Mouse (Mus musculus): ENCODE measurements around the gene Rag2. TPM values are rescaled to one million over a fixed set of nuclear protein-coding genes. Genes with fewer than 3 reads are reported as not detected.
A peak's percentile ranks its signal among the peaks of the same experiment; 100 is the strongest.

Gene Rag2
- polyA plus RNA-seq (2014; fragmentation: Nextera tagmentation; extraction: Ambion mirVana) = 0.07 and 0.16 TPM in 2 replicates

- Histone ChIP-seq H3K9ac (no peak within 1 kb of the TSS), H3K27me3 (ENCODE audit: control insufficient read depth, insufficient read depth, low read length) (no peaks in the 10 kb centered on the region), H3K4me1 (replicated peaks; ENCODE audit: control insufficient read depth, insufficient read depth, low read length) (peaks cover 4% of the 10 kb centered on the region), H3K4me2 (replicated peaks) (no peak within 1 kb of the TSS), H3K4me3 (replicated peaks; ENCODE audit: low read length) (no peak within 1 kb of the TSS), H3K27ac (no peak within 1 kb of the TSS), H3K36me3 (replicated peaks; ENCODE audit: control insufficient read depth, insufficient read depth) (no peaks in the 10 kb centered on the region), H3K9me3 (ENCODE audit: control insufficient read depth, low read length) (no peaks in the 10 kb centered on the region)
- WGBS = 63% methylated on average over 4 of the region's 4 CpGs
- DNase-seq (ENCODE audit: low spot score) (no peak), ATAC-seq (ENCODE audit: low FRiP score) (no peak)
Observed at GRCm38 (mm10) chr2:101624526-101624925, at the start of gene Rag2. Rag2 (plus strand) TSS chr2:101624718.

GRCm38 (mm10) chr2:101577243-101577642 is 47.3 kb upstream of the Rag2 start:
- no peak for ATAC-seq (ENCODE audit: low FRiP score)
- H3K9me3 ChIP-seq (ENCODE audit: control insufficient read depth, low read length) = no peaks in the 10 kb centered on the region
- WGBS = 85% methylated on average over 4 of the region's 4 CpGs
- no peak overlapping the region for H3K27ac ChIP-seq
- no peak for DNase-seq (ENCODE audit: low spot score)
- no peak overlapping the region for H3K9ac ChIP-seq
- no peak overlapping the region for H3K4me3 ChIP-seq (replicated peaks; ENCODE audit: low read length)
- no peaks in the 10 kb centered on the region for H3K4me1 ChIP-seq (replicated peaks; ENCODE audit: control insufficient read depth, insufficient read depth, low read length)
- no peaks in the 10 kb centered on the region; the same call in 1 of the 2 replicates for H3K36me3 ChIP-seq (replicated peaks; ENCODE audit: control insufficient read depth, insufficient read depth)
- H3K27me3 ChIP-seq (ENCODE audit: control insufficient read depth, insufficient read depth, low read length) = no peaks in the 10 kb centered on the region
- no peak overlapping the region for H3K4me2 ChIP-seq (replicated peaks)

GRCm38 (mm10) chr2:101580027-101580426 is 44.5 kb upstream of the Rag2 start:
- Histone ChIP-seq H3K4me3 (replicated peaks; ENCODE audit: low read length) (no peak overlapping the region), H3K27me3 (ENCODE audit: control insufficient read depth, insufficient read depth, low read length) (no peaks in the 10 kb centered on the region), H3K4me1 (replicated peaks; ENCODE audit: control insufficient read depth, insufficient read depth, low read length) (no peaks in the 10 kb centered on the region), H3K4me2 (replicated peaks) (no peak overlapping the region), H3K9me3 (ENCODE audit: control insufficient read depth, low read length) (no peaks in the 10 kb centered on the region), H3K27ac (no peak overlapping the region), H3K9ac (no peak overlapping the region), H3K36me3 (replicated peaks; ENCODE audit: control insufficient read depth, insufficient read depth) (no peaks in the 10 kb centered on the region; the same call in 1 of the 2 replicates)
- WGBS = 73% methylated on average over 2 of the region's 2 CpGs
- ATAC-seq (ENCODE audit: low FRiP score) (no peak), DNase-seq (ENCODE audit: low spot score) (no peak)

DNA sequence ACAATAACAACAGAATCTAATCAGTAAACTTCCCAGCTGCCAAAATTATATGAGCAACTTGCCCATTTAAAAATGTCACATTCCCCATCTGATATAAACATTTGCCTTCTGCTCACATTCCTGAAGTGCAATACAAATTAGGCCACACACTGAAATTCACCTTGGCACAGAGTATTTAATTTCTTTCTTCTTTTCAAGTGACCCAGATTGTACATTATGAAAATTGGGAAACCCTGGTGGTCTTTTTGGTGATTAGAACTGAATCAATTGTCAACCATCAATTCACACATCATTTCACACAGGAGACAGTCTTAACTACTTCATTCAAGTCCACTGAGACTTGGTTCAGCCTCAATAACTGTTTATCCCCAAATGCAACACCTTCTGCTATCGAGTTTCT is 44.1 kb upstream of the Rag2 start:
- H3K4me2 ChIP-seq (replicated peaks) = no peak overlapping the region
- WGBS = 48% methylated on average over 1 of the region's 1 CpGs
- no peak overlapping the region for H3K4me3 ChIP-seq (replicated peaks; ENCODE audit: low read length)
- ATAC-seq (ENCODE audit: low FRiP score) (no peak), DNase-seq (ENCODE audit: low spot score) (no peak)
- no peak overlapping the region for H3K27ac ChIP-seq
- no peaks in the 10 kb centered on the region; the same call in 1 of the 2 replicates for H3K36me3 ChIP-seq (replicated peaks; ENCODE audit: control insufficient read depth, insufficient read depth)
- no peaks in the 10 kb centered on the region for H3K4me1 ChIP-seq (replicated peaks; ENCODE audit: control insufficient read depth, insufficient read depth, low read length)
- no peak overlapping the region for H3K9ac ChIP-seq
- no peaks in the 10 kb centered on the region for H3K9me3 ChIP-seq (ENCODE audit: control insufficient read depth, low read length)
- no peaks in the 10 kb centered on the region for H3K27me3 ChIP-seq (ENCODE audit: control insufficient read depth, insufficient read depth, low read length)

GRCm38 (mm10) chr2:101580977-101581376 is 43.5 kb upstream of the Rag2 start:
- Histone ChIP-seq H3K4me3 (replicated peaks; ENCODE audit: low read length) (no peak overlapping the region), H3K9me3 (ENCODE audit: control insufficient read depth, low read length) (no peaks in the 10 kb centered on the region), H3K27me3 (ENCODE audit: control insufficient read depth, insufficient read depth, low read length) (no peaks in the 10 kb centered on the region), H3K9ac (no peak overlapping the region), H3K27ac (no peak overlapping the region), H3K4me1 (replicated peaks; ENCODE audit: control insufficient read depth, insufficient read depth, low read length) (no peaks in the 10 kb centered on the region), H3K36me3 (replicated peaks; ENCODE audit: control insufficient read depth, insufficient read depth) (no peaks in the 10 kb centered on the region; the same call in 1 of the 2 replicates), H3K4me2 (replicated peaks) (no peak overlapping the region)
- DNase-seq (ENCODE audit: low spot score) (no peak), ATAC-seq (ENCODE audit: low FRiP score) (no peak)
- 88% methylated on average over 3 of the region's 3 CpGs for WGBS

DNA sequence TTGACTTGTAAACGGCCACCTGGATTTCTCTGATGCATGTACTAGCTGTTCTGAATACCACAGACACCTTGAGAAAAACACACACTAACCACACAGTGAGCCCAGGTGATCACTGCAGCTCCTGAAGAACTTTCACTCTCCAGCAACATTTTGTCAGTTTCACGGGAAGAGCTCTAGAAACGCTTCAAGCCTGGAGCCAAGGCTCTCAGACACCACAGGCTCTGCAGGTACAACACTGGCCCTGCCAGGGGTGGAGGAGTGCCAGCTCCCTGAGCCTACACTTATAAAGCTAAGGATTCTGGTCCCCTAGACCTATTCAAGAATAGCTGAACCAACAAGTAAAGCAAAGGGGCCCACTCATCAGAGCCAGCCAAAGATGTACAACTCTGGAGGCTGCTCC is 43.1 kb upstream of the Rag2 start:
- 87% methylated on average over 3 of the region's 3 CpGs for WGBS

GRCm38 (mm10) chr2:101591356-101591755 is 33.2 kb upstream of the Rag2 start:
- 58% methylated on average over 8 of the region's 8 CpGs for WGBS
- Histone ChIP-seq H3K4me1 (replicated peaks; ENCODE audit: control insufficient read depth, insufficient read depth, low read length) (peaks cover 28% of the 10 kb centered on the region), H3K27ac (no peak overlapping the region), H3K9ac (no peak overlapping the region), H3K27me3 (ENCODE audit: control insufficient read depth, insufficient read depth, low read length) (no peaks in the 10 kb centered on the region), H3K9me3 (ENCODE audit: control insufficient read depth, low read length) (no peaks in the 10 kb centered on the region), H3K4me3 (replicated peaks; ENCODE audit: low read length) (no peak overlapping the region), H3K4me2 (replicated peaks) (no peak overlapping the region), H3K36me3 (replicated peaks; ENCODE audit: control insufficient read depth, insufficient read depth) (no peaks in the 10 kb centered on the region)
- DNase-seq (ENCODE audit: low spot score) (no peak), ATAC-seq (ENCODE audit: low FRiP score) (no peak)

More for the DNA sequence above, 43.1 kb upstream of the Rag2 start:
- H3K4me2 ChIP-seq (replicated peaks) = no peak overlapping the region
- ATAC-seq (ENCODE audit: low FRiP score) (no peak), DNase-seq (ENCODE audit: low spot score) (no peak)
- no peak overlapping the region for H3K4me3 ChIP-seq (replicated peaks; ENCODE audit: low read length)
- no peak overlapping the region for H3K9ac ChIP-seq
- H3K36me3 ChIP-seq (replicated peaks; ENCODE audit: control insufficient read depth, insufficient read depth) = no peaks in the 10 kb centered on the region; the same call in 1 of the 2 replicates
- H3K9me3 ChIP-seq (ENCODE audit: control insufficient read depth, low read length) = no peaks in the 10 kb centered on the region
- H3K27me3 ChIP-seq (ENCODE audit: control insufficient read depth, insufficient read depth, low read length) = no peaks in the 10 kb centered on the region
- no peaks in the 10 kb centered on the region for H3K4me1 ChIP-seq (replicated peaks; ENCODE audit: control insufficient read depth, insufficient read depth, low read length)
- H3K27ac ChIP-seq = no peak overlapping the region

DNA sequence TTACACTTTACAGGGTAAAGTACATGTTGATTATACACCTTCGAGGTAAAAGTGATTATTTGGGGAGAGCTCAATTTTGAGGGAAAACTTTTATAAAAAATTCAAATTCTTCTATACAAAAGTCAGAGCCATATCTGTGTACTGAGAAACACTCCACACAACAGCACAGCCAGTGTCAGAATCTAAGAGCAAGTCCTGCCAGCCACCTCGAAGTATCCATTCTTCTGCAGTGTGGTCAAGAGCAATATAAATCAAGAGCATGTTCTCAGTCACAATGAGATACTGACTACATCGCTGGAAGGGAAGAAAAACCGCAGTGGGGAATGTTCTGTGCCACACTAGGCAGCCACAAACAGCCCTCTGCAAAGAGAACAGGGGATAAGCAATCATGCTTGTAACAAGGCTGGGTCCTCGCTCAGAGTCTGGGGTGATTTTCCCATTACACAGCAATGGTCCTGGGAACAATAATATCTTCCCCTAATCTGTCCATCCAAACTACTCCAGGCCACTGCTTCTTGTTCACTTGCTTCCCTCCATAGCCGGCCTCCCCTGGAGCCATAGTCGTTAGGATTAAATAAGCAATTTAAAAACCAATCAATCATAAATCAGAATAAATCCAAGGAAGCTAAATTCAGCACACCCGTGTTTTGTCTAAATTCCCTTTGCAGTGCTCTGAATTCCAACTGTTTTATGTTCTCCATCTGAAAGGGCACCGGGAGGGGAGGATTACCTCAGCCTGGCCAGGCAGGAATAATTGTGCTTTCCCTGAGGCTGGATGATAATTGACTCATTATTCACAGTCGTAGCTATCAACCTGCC is 32.3 kb upstream of the Rag2 start:
- H3K4me2 ChIP-seq (replicated peaks) = 0 out of 2 replicates have a peak overlapping the region, but pooled peaks have one; percentile 19
- WGBS = 17% methylated on average over 10 of the region's 10 CpGs
- H3K9me3 ChIP-seq (ENCODE audit: control insufficient read depth, low read length) = no peaks in the 10 kb centered on the region
- H3K36me3 ChIP-seq (replicated peaks; ENCODE audit: control insufficient read depth, insufficient read depth) = no peaks in the 10 kb centered on the region
- H3K4me1 ChIP-seq (replicated peaks; ENCODE audit: control insufficient read depth, insufficient read depth, low read length) = peaks cover 28% of the 10 kb centered on the region
- peak; percentile 71 for DNase-seq (ENCODE audit: low spot score)
- no peaks in the 10 kb centered on the region for H3K27me3 ChIP-seq (ENCODE audit: control insufficient read depth, insufficient read depth, low read length)
- ATAC-seq (ENCODE audit: low FRiP score) = peak; percentile 85
- H3K9ac ChIP-seq = no peak overlapping the region
- H3K27ac ChIP-seq = peak overlapping the region; percentile 63
- no peak overlapping the region for H3K4me3 ChIP-seq (replicated peaks; ENCODE audit: low read length)

- Histone ChIP-seq H3K9ac (no peak overlapping the region), H3K36me3 (replicated peaks; ENCODE audit: control insufficient read depth, insufficient read depth) (no peaks in the 10 kb centered on the region), H3K4me1 (replicated peaks; ENCODE audit: control insufficient read depth, insufficient read depth, low read length) (peaks cover 31% of the 10 kb centered on the region), H3K27ac (peak overlapping the region; percentile 63), H3K4me3 (replicated peaks; ENCODE audit: low read length) (no peak overlapping the region), H3K9me3 (ENCODE audit: control insufficient read depth, low read length) (no peaks in the 10 kb centered on the region), H3K4me2 (replicated peaks) (no peak overlapping the region), H3K27me3 (ENCODE audit: control insufficient read depth, insufficient read depth, low read length) (no peaks in the 10 kb centered on the region)
- ATAC-seq (ENCODE audit: low FRiP score) = peak; percentile 43; the same call in 1 of the 2 replicates
- WGBS = 44% methylated on average over 8 of the region's 8 CpGs
- DNase-seq (ENCODE audit: low spot score) = no peak
Observed at GRCm38 (mm10) chr2:101592886-101593285, 31.6 kb upstream of the Rag2 start.
